In the genomic region with DNA sequence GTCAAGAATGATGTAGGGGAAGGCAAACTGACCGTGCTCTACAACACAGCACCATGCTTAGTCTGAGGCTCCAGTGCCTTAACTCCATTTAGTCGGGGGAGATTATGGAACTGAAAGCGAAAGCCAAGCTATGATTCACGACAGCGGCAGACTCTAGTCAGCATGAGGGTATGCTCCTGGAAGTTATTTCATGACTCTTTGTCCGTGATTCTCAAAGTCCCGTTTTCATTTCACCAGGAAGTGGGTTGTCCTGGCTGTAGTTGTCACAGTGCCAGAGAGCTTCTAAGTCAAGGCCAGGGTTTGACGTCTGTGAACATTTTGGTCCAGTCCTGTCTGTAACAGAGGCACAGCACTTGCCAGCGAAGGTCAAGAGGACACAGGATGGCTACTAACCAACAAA, we compare ENCODE assay signal across 10 mouse cellular contexts. TPM values are rescaled to one million over a fixed set of nuclear protein-coding genes. Genes with fewer than 3 reads are reported as not detected.
DNase-seq lines count a peak whose midpoint lies in the region; ATAC-seq lines count a peak whose summit lies in the region.
"Had no signal": no experiment of that assay in that cellular context is flagged by ENCODE, and none has a peak within 500 bp of the region (broad histone marks: within the 10 kb centered on the region; RNA-seq: fewer than 3 reads in every experiment).

No protein-coding gene starts in this region.

- H3K9me3 ChIP-seq in heart, embryonic 11.5 days (replicated peaks; ENCODE audit: control insufficient read depth, low read length) = no peaks in the 10 kb centered on the region
- H3K9me3 ChIP-seq: heart, embryonic 15.5 days; midbrain, embryonic 12.5 days had no signal

- H3K4me3 ChIP-seq in heart, embryonic 11.5 days (ENCODE audit: low read depth, low read length) = no peak overlapping the region
- peak overlapping the region; percentile 21 for H3K4me3 ChIP-seq in macrophage (ENCODE audit: inconsistent target)
- H3K4me3 ChIP-seq: heart, embryonic 15.5 days; midbrain, embryonic 12.5 days had no signal

- WGBS in heart, embryonic 11.5 days (ENCODE audit: insufficient replicate concordance) = 71% methylated on average over 9 of the region's 9 CpGs
- WGBS in macrophage (ENCODE audit: missing documents) = 6% methylated on average over 9 of the region's 9 CpGs

- no peaks in the 10 kb centered on the region for H3K27me3 ChIP-seq in heart, embryonic 11.5 days (ENCODE audit: control insufficient read depth, insufficient read depth, low read length)
- H3K27me3 ChIP-seq: heart, embryonic 15.5 days had no signal

- ATAC-seq in heart, embryonic 11.5 days (replicated peaks; ENCODE audit: insufficient number of reproducible peaks, low FRiP score, low TSS enrichment) = no peak
- ATAC-seq in common myeloid progenitor, adult 5-6 weeks (replicated peaks; ENCODE audit: low read depth, poor library complexity, severe bottlenecking) = peak; percentile 48
- ATAC-seq in frontal cortex, adult (ENCODE audit: low TSS enrichment) = no peak

- no peaks in the 10 kb centered on the region; the same call in 1 of the 2 replicates for H3K36me3 ChIP-seq in heart, embryonic 11.5 days (ENCODE audit: control insufficient read depth, insufficient read depth, low read length)
- 0 out of 2 replicates have a peak, but pooled peaks cover 4% of the 10 kb centered on the region for H3K36me3 ChIP-seq in macrophage (ENCODE audit: inconsistent target)
- H3K36me3 ChIP-seq: heart, embryonic 15.5 days had no signal

- no peaks in the 10 kb centered on the region; the same call in 1 of the 2 replicates for H3K4me1 ChIP-seq in heart, embryonic 11.5 days (ENCODE audit: control insufficient read depth, insufficient read depth, low read length)

- no peak overlapping the region for H3K9ac ChIP-seq in heart, embryonic 11.5 days (ENCODE audit: low read depth, low read length)
- H3K9ac ChIP-seq: heart, embryonic 15.5 days; midbrain, embryonic 12.5 days had no signal

- peaks cover 23% of the 10 kb centered on the region for H3K79me2 ChIP-seq in macrophage (ENCODE audit: inconsistent target)

- DNase-seq in heart, adult 8-10 months (ENCODE audit: low spot score) = peak; percentile 38
- DNase-seq in CD4-positive helper T cell, adult 2 months (ENCODE audit: low read depth, low spot score) = peak; percentile 70
- no peak for DNase-seq in layer of hippocampus, adult 18-20 months (ENCODE audit: low spot score in 2 of 2)
- DNase-seq in gastrocnemius, adult 8-10 months (ENCODE audit: low spot score in 2 of 2) = no peak

- no peak overlapping the region for H3K27ac ChIP-seq in heart, embryonic 11.5 days (ENCODE audit: low read depth, low read length)
- H3K27ac ChIP-seq in macrophage = peak overlapping the region; percentile 96
- H3K27ac ChIP-seq: heart, embryonic 15.5 days; midbrain, embryonic 12.5 days had no signal

- no peak overlapping the region for H3K4me2 ChIP-seq in heart, embryonic 11.5 days
- H3K4me2 ChIP-seq: heart, embryonic 15.5 days; midbrain, embryonic 12.5 days had no signal

RNA-seq across cellular contexts. Expression of a gene that starts 1.5 kb away (rescaled TPM):
- 1 to 10 TPM in 1 of 4 experiments, under 1 TPM in 3; 0.83 to 1.1 (median 0.85) TPM for total RNA-seq in heart, adult 8-10 months (2022)
- 0.16 and 0.54 TPM in 2 replicates for polyA plus RNA-seq in heart, embryonic 11.5 days (2014; fragmentation: Nextera tagmentation; extraction: Ambion mirVana)
- total RNA-seq in common myeloid progenitor, adult 5-6 weeks (2017) = 42.4 and 54.0 TPM in 2 replicates
- total RNA-seq in macrophage (2018; cell fraction: chromatin; rRNA removed) = 1,000 to 10,000 TPM in 15 of 26 experiments, 100 to 1,000 TPM in 11; 632 to 1,383 (median 1,103) TPM
- total RNA-seq in macrophage (2018; cell fraction: cytosol; rRNA removed) = 100 to 1,000 TPM; 185 to 535 (median 280) TPM
- 1,000 to 10,000 TPM in 7 of 26 experiments, 100 to 1,000 TPM in 19; 433 to 1,265 (median 671) TPM for total RNA-seq in macrophage (2018; cell fraction: nucleus; rRNA removed)
- polyA plus RNA-seq in macrophage (2018) = 180 to 276 TPM (median 182 TPM) in 3 replicates
- 1 to 10 TPM in 1 of 2 experiments, under 1 TPM in 1; 0.99 to 1.1 TPM for total RNA-seq in layer of hippocampus, adult 18-20 months (2021)
- under 1 TPM; 0.25 to 0.46 (median 0.31) TPM for total RNA-seq in gastrocnemius, adult 8-10 months (2022)

Comparison
In these comparisons a context has a peak if more than half of its experiments do, and no peak if none do; other contexts are left out.
1. DNase-seq: peak in heart, adult 8-10 months (single experiment) and CD4-positive helper T cell, adult 2 months (single experiment); none in layer of hippocampus, adult 18-20 months (0 of 2) and gastrocnemius, adult 8-10 months (0 of 2).
2. RNA of a gene that starts 1.5 kb away (total RNA-seq): 42.4 to 54.0 TPM in common myeloid progenitor, adult 5-6 weeks; 0.99 to 1.1 TPM in layer of hippocampus, adult 18-20 months, 0.83 to 1.1 TPM in heart, adult 8-10 months and 0.25 to 0.46 TPM in gastrocnemius, adult 8-10 months; every median in the first group is over 10 times any median in the second.